Mouse (Mus musculus) intestine, postnatal 0 days (tissue): ENCODE results near the gene Yjefn3. TPM values are rescaled to one million over a fixed set of nuclear protein-coding genes. Genes with fewer than 3 reads are reported as not detected.

Experiments used
- ATAC-seq: fragments of 200-750 bp; cut with Nextera tagmentation; 2 replicates; pipeline ENCODE4 v1.8.0; 2017; ENCODE audit warnings: mild to moderate bottlenecking, moderate TSS enrichment, moderate library complexity
- H3K27ac ChIP-seq: fragments of 300-500 bp; sonication (generic); 2 replicates; pipeline ENCODE4 v1.5.1; 2014; ENCODE audit warnings: mild to moderate bottlenecking, low read depth, low read length, moderate library complexity
- H3K27me3 ChIP-seq: fragments of 300-500 bp; sonication (generic); replicated peaks from 2 replicates; pipeline ENCODE4 v1.6.1; 2014; ENCODE audit warnings: low read length, mixed read lengths; ENCODE audit not compliant: control insufficient read depth, insufficient read depth
- H3K36me3 ChIP-seq: fragments of 300-500 bp; sonication (generic); 2 replicates; pipeline ENCODE4 v1.6.1; 2014; ENCODE audit warnings: mild to moderate bottlenecking, moderate library complexity; ENCODE audit not compliant: control insufficient read depth, insufficient read depth
- H3K4me1 ChIP-seq: fragments of 300-500 bp; sonication (generic); replicated peaks from 2 replicates; pipeline ENCODE4 v1.6.1; 2014; ENCODE audit warnings: antibody characterized with exemption, low read length, mixed read lengths; ENCODE audit not compliant: control insufficient read depth, insufficient read depth
- H3K4me2 ChIP-seq: fragments of 300-500 bp; sonication (generic); replicated peaks from 2 replicates; pipeline ENCODE4 v1.6.1; 2014; ENCODE audit warnings: low read depth, mild to moderate bottlenecking, moderate library complexity
- H3K4me3 ChIP-seq: fragments of 300-500 bp; sonication (generic); 2 replicates; pipeline ENCODE4 v1.5.1; 2014; ENCODE audit warnings: low read depth, low read length
- H3K9ac ChIP-seq: fragments of 300-500 bp; sonication (generic); 2 replicates; pipeline ENCODE4 v1.6.1; 2014; ENCODE audit warnings: mild to moderate bottlenecking, low read depth, low read length
- H3K9me3 ChIP-seq: fragments of 300-500 bp; sonication (generic); 2 replicates; pipeline ENCODE4 v1.6.1; 2016; ENCODE audit warnings: mixed run types; ENCODE audit not compliant: control insufficient read depth
- CTCF ChIP-seq: sonication (generic); IDR thresholded peaks from 2 replicates; pipeline ENCODE4 v1.5.1; 2016; ENCODE audit warnings: low read depth, mild to moderate bottlenecking, control low read depth, antibody characterized with exemption, moderate library complexity
- WGBS: fragments of 180-500 bp; shearing (Covaris S2); extraction: QIAGEN DNeasy Blood & Tissue Kit; methylation state at CpG from one replicate; pipeline ENCODE4 v1.1.7; 2014; 5-methylcytosine and 5-hydroxymethylcytosine counted together
- polyA plus RNA-seq: library from polyadenylated mRNA; unstranded; fragments of >200 nt; fragmentation: Nextera tagmentation; extraction: Ambion mirVana; gene quantifications from 2 replicates; pipeline ENCODE4 v1.2.1, GENCODE M21; 2015

The Yjefn3 gene
- polyA plus RNA-seq, 1 experiment from 2014 or later: 2.2 TPM

GRCm38 (mm10) chr8:69894836-69895332, 7.6 kb downstream of the Yjefn3 start:
- Histone ChIP-seq H3K4me3 (no peak overlapping the region), H3K9ac (no peak overlapping the region), H3K9me3 (no peaks in the 10 kb centered on the region), H3K27ac (no peak overlapping the region), H3K4me1 (peaks cover 2% of the 10 kb centered on the region; the same call in 1 of the 2 replicates), H3K36me3 (peaks cover 36% of the 10 kb centered on the region; the same call in 1 of the 2 replicates), H3K4me2 (no peak overlapping the region), H3K27me3 (peaks cover 8% of the 10 kb centered on the region)
- 70% methylated on average over 6 of the region's 6 CpGs for WGBS
- TF ChIP-seq CTCF: no peak
- ATAC-seq: no peak

- Histone ChIP-seq H3K4me1 (peaks cover 2% of the 10 kb centered on the region; the same call in 1 of the 2 replicates), H3K27me3 (peaks cover 18% of the 10 kb centered on the region), H3K9me3 (no peaks in the 10 kb centered on the region), H3K36me3 (peaks cover 36% of the 10 kb centered on the region; the same call in 1 of the 2 replicates), H3K4me3 (no peak overlapping the region), H3K27ac (no peak overlapping the region), H3K4me2 (no peak overlapping the region), H3K9ac (no peak overlapping the region)
- peak; percentile 29; the same call in 1 of the 2 replicates for ATAC-seq
- 50% methylated on average over 17 of the region's 17 CpGs for WGBS
- peak; percentile 77 for TF ChIP-seq CTCF
These were observed 8.6 kb downstream of the Yjefn3 start for GRCm38 (mm10) chr8:69893863-69894262.

- Histone ChIP-seq H3K4me1 (peaks cover 4% of the 10 kb centered on the region; the same call in 1 of the 2 replicates), H3K36me3 (peaks cover 31% of the 10 kb centered on the region; the same call in 1 of the 2 replicates), H3K9me3 (no peaks in the 10 kb centered on the region), H3K4me2 (no peak overlapping the region), H3K27ac (no peak overlapping the region), H3K27me3 (peaks cover 48% of the 10 kb centered on the region), H3K4me3 (no peak overlapping the region), H3K9ac (no peak overlapping the region)
- ATAC-seq: no peak
- peak; percentile 84 for TF ChIP-seq CTCF
- WGBS: 52% methylated on average over 19 of the region's 19 CpGs
These were observed 11.7 kb downstream of the Yjefn3 start for GRCm38 (mm10) chr8:69890813-69891241.

GRCm38 (mm10) chr8:69888902-69889301, 13.6 kb downstream of the Yjefn3 start:
- H3K36me3 ChIP-seq: peaks cover 19% of the 10 kb centered on the region; the same call in 1 of the 2 replicates
- no peak overlapping the region for H3K27ac ChIP-seq
- 2% methylated on average over 32 of the region's 32 CpGs for WGBS
- peaks cover 68% of the 10 kb centered on the region for H3K27me3 ChIP-seq
- H3K4me3 ChIP-seq: peak overlapping the region; percentile 32
- TF ChIP-seq CTCF: no peak
- H3K9ac ChIP-seq: no peak overlapping the region
- H3K4me1 ChIP-seq: peaks cover 4% of the 10 kb centered on the region; the same call in 1 of the 2 replicates
- no peaks in the 10 kb centered on the region for H3K9me3 ChIP-seq
- peak overlapping the region; percentile 51 for H3K4me2 ChIP-seq
- no peak for ATAC-seq

- Histone ChIP-seq H3K4me2 (peak overlapping the region; percentile 51), H3K9ac (no peak overlapping the region)
- no peak for ATAC-seq
These were observed 14.2 kb downstream of the Yjefn3 start for GRCm38 (mm10) chr8:69888244-69888866.

More at GRCm38 (mm10) chr8:69888244-69888866, 14.2 kb downstream of the Yjefn3 start:
- H3K36me3 ChIP-seq: peaks cover 13% of the 10 kb centered on the region; the same call in 1 of the 2 replicates
- H3K27me3 ChIP-seq: peaks cover 73% of the 10 kb centered on the region
- WGBS: 9% methylated on average over 24 of the region's 24 CpGs
- H3K4me3 ChIP-seq: peak overlapping the region; percentile 32
- no peak for TF ChIP-seq CTCF
- H3K4me1 ChIP-seq: peaks cover 4% of the 10 kb centered on the region; the same call in 1 of the 2 replicates
- no peak overlapping the region for H3K27ac ChIP-seq
- H3K9me3 ChIP-seq: no peaks in the 10 kb centered on the region
